Mouse (Mus musculus): ENCODE measurements around the gene Heg1. TPM values are rescaled to one million over a fixed set of nuclear protein-coding genes. Genes with fewer than 3 reads are reported as not detected.

Heg1 gene
- total RNA-seq, 4 experiments from 2014 or later = 122 to 159 (median 140) TPM

DNA sequence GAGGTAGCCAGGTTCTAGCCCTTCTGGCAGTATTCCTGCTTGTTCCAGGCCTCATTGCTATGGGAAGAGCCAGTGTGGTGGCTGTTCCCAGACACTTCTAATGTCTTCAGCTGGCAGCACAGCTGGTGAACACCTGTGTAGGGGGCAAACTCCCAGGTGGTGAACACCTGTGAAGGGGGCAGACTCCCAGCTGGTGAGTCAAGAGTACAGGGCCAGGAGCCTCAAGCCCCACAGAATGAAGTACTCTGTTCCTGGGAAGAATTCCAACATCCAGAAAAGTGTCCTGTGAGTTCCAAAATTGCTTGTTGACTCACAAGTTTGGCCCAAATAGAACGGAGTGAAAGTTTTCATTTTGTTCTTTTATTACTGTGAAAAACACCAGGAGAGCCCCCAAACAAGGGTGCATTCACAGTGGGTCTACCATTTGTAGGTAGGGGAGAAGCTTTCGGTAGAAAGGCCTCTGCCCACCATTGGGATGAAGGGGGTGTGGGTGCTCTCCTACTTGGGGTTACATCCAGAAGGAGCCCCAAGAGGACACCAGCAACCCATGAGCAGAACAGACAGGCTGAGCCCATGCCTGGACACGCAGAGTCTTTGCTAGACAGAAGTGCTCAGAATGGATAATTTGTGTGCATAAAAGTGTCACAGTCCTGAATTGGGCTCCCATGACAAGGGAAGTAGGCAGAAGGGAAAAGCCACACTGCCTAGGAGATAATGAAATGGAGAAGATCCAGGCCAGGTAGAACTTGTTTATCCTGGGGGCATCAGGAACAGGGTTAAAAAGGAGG, 84.5 kb downstream of the Heg1 start:
- no peak for DNase-seq (ENCODE audit: low spot score)

DNA sequence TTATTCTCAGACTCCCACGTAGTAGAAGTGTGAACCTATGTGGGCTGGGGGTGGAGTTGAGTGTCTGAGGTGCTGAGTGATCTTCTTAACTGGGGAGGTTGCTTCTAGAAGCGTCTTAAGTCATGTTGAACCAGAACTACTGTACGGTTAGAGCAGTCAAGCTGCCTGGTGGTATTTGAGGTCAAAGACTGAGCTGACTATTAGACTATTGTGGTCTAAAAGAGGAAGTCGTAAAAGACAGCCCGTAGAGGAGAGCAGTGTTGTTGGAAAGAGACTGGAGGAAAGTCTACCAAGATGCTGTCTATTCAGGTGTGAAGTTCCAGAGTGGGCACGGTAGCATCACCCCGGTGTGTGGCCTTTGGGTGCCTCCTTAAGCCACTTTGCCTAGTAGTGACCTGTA, 85.7 kb downstream of the Heg1 start:
- DNase-seq (ENCODE audit: low spot score) = no peak

DNA sequence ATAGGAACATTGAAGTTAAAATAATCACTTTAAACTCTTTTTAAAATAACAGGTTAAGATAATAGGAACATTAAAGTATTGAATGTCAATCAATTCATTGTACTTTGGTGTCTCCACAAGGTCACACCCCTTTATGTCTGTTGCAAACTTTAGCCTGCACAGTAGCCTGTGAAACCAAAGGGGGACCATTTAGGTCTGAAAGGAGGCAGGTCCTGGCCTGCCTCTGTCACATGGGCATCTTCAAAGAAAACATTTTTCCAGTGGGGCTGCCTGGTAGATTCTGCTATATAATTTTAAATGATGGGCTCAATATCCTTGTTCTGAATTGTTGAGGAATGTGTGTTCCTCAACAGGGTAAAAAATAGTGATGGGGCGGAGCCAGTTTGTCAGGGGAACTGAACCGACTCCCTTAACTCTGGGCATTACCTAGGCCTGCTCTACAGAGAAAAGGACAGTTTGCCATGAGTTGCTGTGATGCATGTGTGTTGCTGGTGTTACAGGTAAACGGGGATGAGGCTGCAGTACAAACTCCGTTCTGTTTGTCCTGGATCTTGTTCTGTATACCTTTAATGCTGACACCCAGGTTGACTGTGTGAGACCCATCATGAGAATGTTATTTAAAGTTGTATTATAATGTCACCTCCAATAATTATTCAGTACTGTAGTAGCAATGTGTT, 86.7 kb downstream of the Heg1 start:
- no peak for DNase-seq (ENCODE audit: low spot score)

DNA sequence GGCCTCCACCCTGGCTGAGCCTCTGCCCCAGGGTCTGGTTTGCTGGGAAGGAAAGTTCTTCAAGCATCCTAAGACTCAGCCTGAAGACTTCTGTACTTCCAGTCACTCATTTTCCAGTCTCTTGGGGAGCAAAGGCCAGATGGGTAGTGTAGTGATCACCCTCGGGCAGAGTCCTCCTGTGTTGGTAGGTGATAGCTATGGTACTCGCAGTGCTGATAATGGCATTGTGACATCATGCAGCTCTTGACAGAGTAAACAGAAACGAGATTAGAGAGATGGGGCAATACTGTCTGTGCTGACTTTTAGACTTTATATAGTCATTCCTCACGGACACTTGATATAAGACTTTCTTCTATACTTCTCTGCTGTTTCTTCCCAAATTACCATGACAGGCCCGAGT, 88.6 kb downstream of the Heg1 start:
- DNase-seq (ENCODE audit: low spot score) = no peak

DNA sequence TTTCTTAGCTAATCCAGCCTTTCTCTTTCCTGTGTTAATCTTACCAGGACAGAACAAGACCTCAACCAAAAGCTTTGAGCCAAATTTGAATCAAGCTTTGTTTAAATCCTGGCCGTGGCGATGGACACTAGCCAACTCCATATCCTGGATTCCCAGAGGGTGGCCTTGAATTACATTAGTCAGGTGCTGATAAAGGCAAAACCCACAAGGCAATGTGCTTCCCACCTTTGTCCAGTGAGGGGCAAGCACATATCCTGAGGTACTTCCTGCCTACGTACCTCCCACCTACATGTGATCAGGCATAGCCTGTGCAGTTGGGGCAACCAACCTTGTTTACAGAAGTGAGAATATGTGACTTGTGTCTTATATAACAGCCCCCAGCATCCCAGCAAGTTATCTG, 90.8 kb downstream of the Heg1 start:
- DNase-seq (ENCODE audit: low spot score) = no peak

DNA sequence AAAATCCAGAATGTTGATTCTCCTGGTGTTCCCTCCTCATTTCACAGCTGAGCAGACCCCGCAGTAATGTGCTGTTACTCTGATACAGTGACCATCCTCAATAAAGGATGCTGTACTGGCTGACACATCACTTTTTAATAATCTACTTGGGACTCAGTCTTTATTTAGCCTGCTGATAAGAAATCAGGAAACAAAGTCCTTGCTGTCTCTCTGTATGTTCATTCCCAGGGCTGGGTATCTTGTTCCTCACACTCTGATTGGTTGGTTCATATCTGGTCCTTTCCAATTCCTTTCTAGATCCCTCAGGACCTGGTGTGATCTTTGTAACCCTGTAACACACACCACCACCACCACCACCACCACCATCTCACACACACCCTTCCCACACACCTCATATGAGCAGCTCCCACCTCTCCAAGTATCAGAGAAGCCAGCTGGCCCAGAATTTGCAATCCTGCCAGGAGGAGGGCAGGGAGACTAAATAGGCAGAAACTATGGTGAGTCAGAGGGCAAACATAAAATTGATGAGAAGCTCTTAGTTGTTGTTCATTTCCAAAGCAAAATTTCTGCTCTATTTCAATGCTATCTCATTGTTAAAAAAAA, 91.7 kb downstream of the Heg1 start:
- DNase-seq (ENCODE audit: low spot score) = no peak

DNA sequence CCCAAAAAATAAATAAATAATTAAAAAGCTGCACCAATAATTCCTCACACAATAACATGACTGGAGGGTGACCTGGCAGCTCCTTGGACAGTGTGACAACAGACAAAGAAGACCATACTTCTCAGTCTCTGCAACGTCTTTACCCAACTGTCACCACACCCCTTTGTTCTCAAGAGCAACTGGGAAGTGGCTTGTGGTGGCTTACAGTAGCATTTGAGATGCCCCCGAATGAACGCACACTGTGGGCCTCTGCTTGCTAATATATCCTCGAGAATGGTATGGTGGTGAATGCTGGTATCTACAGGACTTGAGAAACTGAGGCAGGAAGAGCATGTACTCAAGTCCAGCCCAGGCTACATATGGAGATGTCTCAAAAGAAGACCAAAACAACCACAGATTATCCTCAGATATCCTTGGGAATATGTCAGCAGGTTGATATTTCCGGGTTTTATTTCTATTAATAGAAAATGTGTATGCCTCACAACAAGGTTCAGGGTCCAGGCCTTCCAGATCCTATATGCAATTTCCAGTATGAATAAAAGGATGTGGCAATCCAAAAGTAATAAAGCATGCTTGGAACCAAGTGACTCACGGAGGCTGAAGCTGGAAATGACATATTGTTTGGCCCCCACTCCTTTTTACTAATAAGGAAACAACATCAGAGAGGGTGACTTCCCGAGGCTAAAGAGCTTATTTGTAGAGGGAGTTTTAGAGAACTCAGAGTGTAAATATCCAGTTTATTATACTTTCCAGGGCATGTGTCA, 92.8 kb downstream of the Heg1 start:
- no peak for DNase-seq (ENCODE audit: low spot score)

DNA sequence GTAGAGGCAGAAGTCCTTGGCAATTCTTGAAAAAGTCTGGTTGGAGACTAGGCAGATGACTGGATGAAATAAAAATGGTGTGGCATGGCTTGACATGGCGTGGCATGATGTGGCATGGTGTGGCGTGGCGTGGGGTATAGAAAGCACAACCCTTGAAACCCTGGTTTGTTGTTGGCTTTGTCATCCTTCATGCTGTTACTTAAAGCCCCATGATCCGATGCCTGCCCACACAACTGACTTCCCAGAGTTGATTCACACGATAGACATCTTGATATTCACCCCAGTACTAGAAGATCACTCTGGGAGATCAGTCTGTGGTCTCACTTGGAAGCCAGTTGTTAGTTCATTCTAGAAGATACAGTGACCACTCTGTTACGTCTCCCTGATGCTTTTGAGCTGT, 93.4 kb downstream of the Heg1 start:
- DNase-seq (ENCODE audit: low spot score) = no peak

DNA sequence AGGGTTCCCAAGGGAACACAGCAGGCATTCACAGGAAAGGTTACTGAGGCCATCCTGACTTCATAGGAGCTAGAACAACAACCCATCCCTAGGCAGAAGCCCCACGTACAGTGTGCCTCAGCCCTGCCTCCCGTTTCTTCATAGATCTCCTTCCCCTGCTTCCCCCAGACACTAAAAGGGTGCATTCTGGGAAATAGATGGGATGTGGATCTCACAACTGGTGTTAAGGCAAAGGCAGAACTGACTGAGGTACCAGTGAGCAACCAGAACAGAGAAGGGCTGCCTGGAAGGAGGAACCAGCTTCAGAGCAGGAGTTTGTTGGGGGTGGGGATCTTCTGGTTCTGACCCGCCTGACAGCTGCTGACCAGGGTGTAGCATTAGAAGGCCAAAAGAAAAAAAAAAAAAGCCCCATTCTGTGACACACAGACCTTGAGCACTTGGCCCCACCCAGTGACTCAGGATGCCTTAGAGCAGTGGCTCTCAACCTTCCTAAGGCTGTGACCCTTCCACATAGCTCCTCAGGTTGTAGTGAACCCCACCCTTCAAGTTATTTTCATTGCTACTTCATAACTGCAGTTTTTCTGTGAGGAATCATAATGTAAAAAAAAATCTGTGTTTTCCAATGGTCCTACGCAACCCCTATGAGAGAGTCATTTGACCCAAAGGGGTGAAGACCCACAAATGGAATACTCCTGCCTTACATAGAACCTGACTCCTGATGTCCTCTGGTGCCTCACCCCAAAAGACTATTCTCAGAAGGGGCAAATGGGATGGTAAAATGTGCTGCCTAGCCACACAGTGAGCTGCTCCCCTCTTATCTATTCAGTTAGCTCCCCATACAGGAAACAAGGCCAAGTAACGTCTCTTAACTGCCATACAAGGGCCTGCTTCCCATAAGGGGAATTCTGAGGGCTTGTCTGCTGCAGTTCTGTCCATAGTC, 97.9 kb downstream of the Heg1 start:
- no peak for DNase-seq (ENCODE audit: low spot score)

DNA sequence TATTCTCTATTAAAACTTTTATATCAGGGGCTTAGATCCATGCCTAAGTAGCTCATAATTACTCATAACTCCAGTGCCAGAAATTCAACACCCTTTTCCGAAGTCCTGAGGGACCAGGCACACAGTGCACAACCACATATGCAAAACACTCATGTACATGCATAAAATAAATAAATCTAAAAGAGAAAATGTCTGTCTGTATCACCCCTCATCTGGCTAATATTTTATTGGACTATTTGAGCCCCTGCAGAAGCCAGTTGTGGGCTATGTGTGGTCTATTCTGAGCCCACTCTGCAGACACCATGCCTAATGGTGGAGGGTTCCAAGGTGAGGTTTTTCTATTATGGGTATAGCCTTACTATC, 98.5 kb downstream of the Heg1 start:
- no peak for DNase-seq (ENCODE audit: low spot score)

DNA sequence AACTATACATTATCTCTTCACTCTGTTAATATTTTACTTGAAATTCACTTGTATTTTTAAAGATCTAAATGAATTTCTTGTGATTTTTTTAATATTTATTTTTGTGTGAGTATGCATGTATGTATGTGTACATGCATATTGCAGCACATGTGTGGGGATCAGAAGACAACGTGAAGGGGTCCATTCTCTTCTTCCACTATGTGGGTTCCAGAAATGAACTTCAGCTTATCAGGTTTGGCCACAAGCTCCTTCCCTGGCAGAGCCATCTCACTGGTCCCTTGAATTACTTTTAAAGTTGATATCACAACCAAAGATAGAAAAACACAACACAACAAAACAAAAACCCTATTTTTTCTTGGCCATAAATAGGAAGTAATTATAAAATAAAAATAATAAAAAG, 100.4 kb downstream of the Heg1 start:
- no peak for DNase-seq (ENCODE audit: low spot score)

DNA sequence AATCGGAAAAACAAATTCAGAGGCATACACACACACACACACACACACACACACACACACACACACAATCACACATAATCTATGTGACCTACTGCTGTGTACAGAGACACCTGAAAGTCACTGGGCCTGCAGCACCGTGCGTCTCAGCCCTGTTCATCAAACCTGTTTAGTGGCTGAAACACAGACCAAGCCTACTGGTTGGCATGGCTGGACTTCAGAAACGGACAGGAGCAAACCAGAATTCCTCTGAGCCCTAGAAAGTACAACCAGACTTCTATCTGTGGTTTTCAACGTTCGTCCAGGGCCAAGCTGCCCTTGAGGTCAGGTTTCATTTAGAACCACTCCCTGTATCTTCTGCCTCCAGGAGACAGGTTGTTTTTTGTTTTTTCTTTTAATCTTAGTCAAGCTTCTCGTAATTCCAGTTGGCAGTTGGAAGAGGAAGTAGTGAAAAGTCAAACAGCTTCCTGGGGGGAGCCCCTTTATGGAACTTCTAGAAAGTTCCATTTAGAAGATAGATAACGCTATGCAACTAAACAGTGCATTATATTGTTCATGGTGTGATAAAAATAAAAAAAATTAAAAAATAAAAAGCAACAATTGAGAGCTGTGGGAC, 101.0 kb downstream of the Heg1 start:
- no peak for DNase-seq (ENCODE audit: low spot score)

DNA sequence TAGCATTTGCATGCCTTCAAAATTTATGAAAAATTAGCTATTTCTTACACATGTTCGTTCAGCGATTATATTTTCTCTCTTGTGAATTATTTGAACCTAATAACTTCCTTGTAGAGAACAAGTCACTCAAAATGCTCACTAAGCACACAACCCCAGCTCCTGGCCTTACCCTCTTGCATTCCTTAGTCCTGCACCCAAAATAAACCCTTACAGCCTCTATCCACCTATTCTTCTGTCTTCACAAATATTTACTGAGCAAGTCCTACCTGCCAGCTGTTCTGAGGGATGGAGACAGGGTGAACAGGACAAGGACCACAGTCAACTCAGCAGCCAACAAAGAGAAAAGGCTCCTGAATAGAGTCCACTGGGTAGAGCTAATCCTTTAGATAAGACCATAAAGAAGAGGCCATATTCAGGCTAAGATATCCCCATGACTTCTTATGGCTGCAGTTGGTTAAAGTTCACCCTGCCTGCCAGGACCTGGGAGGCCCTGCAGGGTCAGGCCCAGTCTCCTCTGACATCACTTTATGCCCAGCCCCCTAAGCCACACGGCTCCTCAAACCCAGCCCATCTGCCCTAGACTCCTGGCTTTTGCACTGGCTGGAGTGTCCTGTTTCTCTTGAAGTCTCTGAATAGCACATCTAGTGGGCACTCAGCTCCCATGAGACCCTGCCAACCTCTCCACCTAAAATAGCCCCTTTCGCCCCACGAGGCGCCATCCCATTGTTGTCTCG, 102.7 kb downstream of the Heg1 start:
- DNase-seq (ENCODE audit: low spot score) = no peak

DNA sequence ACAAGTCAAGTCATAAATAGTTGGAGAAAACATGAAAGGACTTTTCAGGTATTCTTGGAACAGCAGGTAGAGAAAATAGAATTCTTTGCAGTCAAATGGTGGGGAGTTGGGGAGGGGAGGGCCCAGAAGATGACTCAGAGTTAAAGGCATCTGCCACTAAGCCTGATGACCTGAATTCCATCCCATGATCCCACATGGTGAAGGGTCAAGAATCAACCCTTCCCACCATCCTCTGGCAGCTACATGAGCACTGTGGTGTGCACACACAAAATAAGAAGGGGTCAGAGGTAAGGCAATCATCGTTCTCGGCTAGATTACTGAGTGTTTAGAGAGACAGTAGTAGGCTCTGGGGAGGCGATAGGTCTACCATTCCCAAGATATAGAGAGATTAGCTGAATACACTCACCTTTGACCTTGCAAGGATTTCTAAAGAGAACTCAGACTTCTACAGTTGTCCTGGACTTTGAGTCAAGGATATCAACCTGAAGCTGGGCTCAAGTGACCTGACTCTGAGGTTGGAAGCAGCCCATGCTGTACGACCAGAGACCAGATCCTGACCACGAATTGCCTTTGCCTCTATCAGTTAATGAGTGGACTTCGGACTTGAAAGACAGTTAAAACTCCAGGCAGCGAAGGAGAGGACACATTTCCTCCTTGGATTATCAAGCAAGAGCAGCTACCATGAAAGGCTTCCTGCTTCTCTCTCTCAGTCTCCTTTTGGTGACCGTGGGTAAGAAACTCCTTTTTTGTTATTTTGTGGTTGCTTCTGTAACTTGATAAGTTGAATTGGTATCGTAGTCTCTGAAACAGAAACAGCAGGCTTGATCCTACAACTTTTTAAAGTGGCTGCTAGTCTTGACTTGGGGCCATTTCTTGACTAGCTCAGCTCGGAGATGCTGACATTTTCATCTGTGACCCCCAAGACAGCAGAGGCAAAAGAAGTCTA, 109.9 kb downstream of the Heg1 start, which contains the start of gene Muc13:
Gene Muc13 (plus strand): TSS at position 192 of the 946 bp plus-strand sequence.
- DNase-seq (ENCODE audit: low spot score) = no peak

DNA sequence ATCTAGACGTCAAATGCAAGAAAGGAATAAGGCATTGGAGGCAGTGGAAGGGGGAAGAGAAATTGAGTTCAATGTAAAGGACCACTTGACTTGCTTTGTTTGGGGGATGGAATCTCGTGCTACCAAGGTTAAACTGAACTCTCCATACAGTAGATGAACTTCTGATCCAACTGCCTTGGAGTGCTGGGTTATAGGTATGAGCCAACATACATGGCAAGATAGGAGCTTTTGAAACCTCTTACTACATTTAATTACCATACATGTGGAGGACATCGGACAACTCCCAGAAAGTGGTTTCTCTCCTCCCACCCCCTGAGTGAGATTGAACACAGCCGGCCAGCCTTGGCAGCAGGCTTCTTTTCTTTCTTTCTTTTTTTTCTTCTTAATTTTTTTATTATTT, 110.9 kb downstream of the Heg1 start:
- DNase-seq (ENCODE audit: low spot score) = no peak

DNA sequence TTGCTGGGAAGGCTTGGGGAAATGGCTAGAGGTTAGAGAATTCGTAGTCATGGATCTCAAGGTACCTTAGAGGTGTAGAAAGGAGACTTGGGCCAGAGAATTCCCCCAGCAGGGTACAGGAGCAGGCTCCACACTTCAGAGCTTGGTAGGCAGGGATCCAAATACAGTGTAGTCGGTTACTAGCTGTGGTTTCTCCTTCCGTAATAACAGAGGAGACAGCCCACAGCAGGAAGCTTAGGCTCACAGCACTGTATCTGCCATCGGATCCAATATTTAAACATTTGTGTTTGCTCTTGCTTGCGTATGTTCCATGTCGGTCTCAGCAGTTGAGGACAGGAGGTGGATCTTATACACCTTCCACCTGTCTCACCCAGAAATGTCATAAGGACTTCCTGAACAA, 111.7 kb downstream of the Heg1 start:
- DNase-seq (ENCODE audit: low spot score) = no peak

DNA sequence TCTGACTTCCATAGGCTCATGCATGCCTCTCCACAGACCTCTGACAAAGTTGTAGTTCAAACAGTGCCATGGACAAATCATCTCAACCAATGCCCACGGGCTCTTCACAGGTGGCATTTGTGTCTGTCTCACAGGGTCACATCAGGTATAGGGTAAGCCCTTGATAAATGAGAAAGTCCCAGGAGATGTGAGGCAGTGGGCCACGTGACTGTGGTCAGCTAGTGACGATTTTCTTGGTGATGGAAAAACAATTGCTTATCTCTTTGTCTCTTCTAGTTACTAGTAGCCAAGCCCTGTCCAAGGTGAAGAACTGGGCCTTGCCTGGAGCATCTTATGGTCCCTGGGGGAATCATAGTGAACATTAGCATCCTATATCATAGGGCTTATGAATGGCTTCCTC, 112.6 kb downstream of the Heg1 start:
- DNase-seq (ENCODE audit: low spot score) = no peak

DNA sequence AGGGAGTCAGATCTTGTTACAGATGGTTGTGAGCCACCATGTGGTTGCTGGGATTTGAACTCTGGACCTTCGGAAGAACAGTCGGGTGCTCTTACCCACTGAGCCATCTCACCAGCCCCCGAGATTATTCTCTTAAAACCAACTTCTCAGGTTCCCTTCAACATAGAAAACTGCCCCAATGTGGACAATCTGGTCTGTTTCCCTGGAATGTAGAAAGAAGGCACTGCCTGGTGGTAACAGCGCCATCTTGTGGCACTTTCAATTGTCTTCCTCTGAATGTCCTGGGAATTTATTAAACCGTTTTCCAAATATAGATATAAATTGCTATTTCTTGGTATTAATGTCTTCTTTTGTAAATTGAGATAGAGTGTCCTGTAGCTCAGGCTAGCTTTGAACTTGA, 113.7 kb downstream of the Heg1 start:
- DNase-seq (ENCODE audit: low spot score) = peak; percentile 58

DNA sequence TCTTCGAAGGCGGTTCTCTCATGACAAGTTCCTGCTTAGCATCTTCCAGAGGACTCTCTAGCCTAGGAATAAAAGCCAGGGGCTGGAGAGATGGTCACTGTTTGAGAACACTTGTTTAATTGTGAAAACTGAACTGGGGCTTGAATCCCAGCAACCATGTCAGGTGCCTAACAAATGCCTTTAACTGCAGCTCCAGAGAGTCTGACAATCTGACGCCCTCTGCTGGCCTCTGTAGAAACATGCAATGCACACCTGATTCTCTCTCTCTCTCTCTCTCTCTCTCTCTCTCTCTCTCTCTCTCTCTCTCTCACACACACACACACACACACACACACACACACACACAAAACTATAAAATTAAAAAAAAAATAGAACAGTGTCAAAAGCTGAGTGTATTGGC, 125.8 kb downstream of the Heg1 start:
- no peak for DNase-seq (ENCODE audit: low spot score)

Measured in heart, adult 8-10 months (tissue).